Mouse (Mus musculus) megakaryocyte, embryonic 14.5 days (primary cell): ENCODE measurements around the gene Strip1.

Experiments used
- FLI1 ChIP-seq: IDR thresholded peaks from 2 replicates; pipeline ENCODE4 v1.6.1; 2012; ENCODE audit warnings: low read length, inconsistent platforms, mixed read lengths
- GATA1 ChIP-seq: IDR thresholded peaks from 3 replicates; pipeline ENCODE4 v1.6.1; 2012; ENCODE audit warnings: mixed read lengths, low read length, inconsistent platforms, borderline replicate concordance

- TF ChIP-seq FLI1 (no peak), GATA1 (no peak)
These were observed 63.7 kb downstream of the Strip1 start for GRCm38 (mm10) chr3:107567766-107568165.
